Mouse (Mus musculus) 416B (cell line): ENCODE data around the gene Uqcr11.

Experiments
- DNase-seq: peaks from one replicate; pipeline ENCODE4 v3.0.0; 2011; ENCODE audit warnings: low read depth

Gene Uqcr11

GRCm38 (mm10) chr10:80399191-80399972 lies 7.2 kb downstream of the Uqcr11 start, which contains the start of gene Mbd3:
Mbd3 (minus strand) TSS chr10:80399550.
- peak; percentile 100 for DNase-seq

- peak; percentile 98 for DNase-seq
Observed at GRCm38 (mm10) chr10:80398719-80399190, 7.9 kb downstream of the Uqcr11 start.

- peak; percentile 71 for DNase-seq
Observed at GRCm38 (mm10) chr10:80398174-80398535, 8.5 kb downstream of the Uqcr11 start.

GRCm38 (mm10) chr10:80397524-80398173 lies 9.0 kb downstream of the Uqcr11 start:
- no peak for DNase-seq

- DNase-seq = no peak
Observed at GRCm38 (mm10) chr10:80396822-80397523, 9.7 kb downstream of the Uqcr11 start.

GRCm38 (mm10) chr10:80395025-80395627 lies 11.5 kb downstream of the Uqcr11 start:
- DNase-seq = no peak

- no peak for DNase-seq
Observed at GRCm38 (mm10) chr10:80392687-80393086, 13.9 kb downstream of the Uqcr11 start.

GRCm38 (mm10) chr10:80390697-80391096 lies 15.9 kb downstream of the Uqcr11 start:
- DNase-seq = no peak

- no peak for DNase-seq
Observed at GRCm38 (mm10) chr10:80389185-80389708, 17.4 kb downstream of the Uqcr11 start.

GRCm38 (mm10) chr10:80388731-80389130 lies 17.9 kb downstream of the Uqcr11 start:
- DNase-seq = no peak

GRCm38 (mm10) chr10:80387522-80387959 lies 19.1 kb downstream of the Uqcr11 start, which contains the start of gene Mex3d:
Mex3d (minus strand) TSS chr10:80387659.
- DNase-seq = peak; percentile 83

GRCm38 (mm10) chr10:80386735-80387471 lies 19.7 kb downstream of the Uqcr11 start:
- DNase-seq = no peak

GRCm38 (mm10) chr10:80385811-80386734 lies 20.6 kb downstream of the Uqcr11 start:
- no peak for DNase-seq

GRCm38 (mm10) chr10:80385310-80385709 lies 21.3 kb downstream of the Uqcr11 start:
- DNase-seq = no peak

- DNase-seq = no peak
Observed at GRCm38 (mm10) chr10:80384709-80385108, 21.9 kb downstream of the Uqcr11 start.

- DNase-seq = no peak
Observed at GRCm38 (mm10) chr10:80384115-80384639, 22.5 kb downstream of the Uqcr11 start.

GRCm38 (mm10) chr10:80383431-80383830 lies 23.2 kb downstream of the Uqcr11 start:
- DNase-seq = no peak

GRCm38 (mm10) chr10:80382641-80383365 lies 23.8 kb downstream of the Uqcr11 start:
- DNase-seq = no peak

- no peak for DNase-seq
Observed at GRCm38 (mm10) chr10:80377716-80378115, 28.9 kb downstream of the Uqcr11 start.
